Mouse (Mus musculus): ENCODE measurements around the gene Vps41. TPM values are rescaled to one million over a fixed set of nuclear protein-coding genes. Genes with fewer than 3 reads are reported as not detected.

Gene Vps41
- polyA plus RNA-seq, 1 experiment from 2014 or later = 120 TPM

- 84% methylated on average over 3 of the region's 3 CpGs for WGBS
- no peak overlapping the region for H3K4me2 ChIP-seq
- no peak overlapping the region for H3K4me3 ChIP-seq
- no peak for ATAC-seq (replicated peaks)
- H3K9ac ChIP-seq = no peak overlapping the region
- H3K4me1 ChIP-seq = no peaks in the 10 kb centered on the region
- H3K27me3 ChIP-seq (replicated peaks) = no peaks in the 10 kb centered on the region
- no peaks in the 10 kb centered on the region for H3K9me3 ChIP-seq
- no peaks in the 10 kb centered on the region for H3K36me3 ChIP-seq (replicated peaks)
- no peak overlapping the region for H3K27ac ChIP-seq
Observed at GRCm38 (mm10) chr13:18800434-18800833, 83.3 kb downstream of the Vps41 start.

- 0 out of 2 replicates have a peak, but pooled peaks cover 3% of the 10 kb centered on the region for H3K4me1 ChIP-seq
- no peaks in the 10 kb centered on the region for H3K27me3 ChIP-seq (replicated peaks)
- H3K4me3 ChIP-seq = no peak overlapping the region
- ATAC-seq (replicated peaks) = peak; percentile 64; the same call in 1 of the 2 replicates
- H3K9me3 ChIP-seq = no peaks in the 10 kb centered on the region
- no peaks in the 10 kb centered on the region; the same call in 1 of the 2 replicates for H3K36me3 ChIP-seq (replicated peaks)
- H3K27ac ChIP-seq = no peak overlapping the region
- no peak overlapping the region for H3K9ac ChIP-seq
- H3K4me2 ChIP-seq = no peak overlapping the region
- 75% methylated on average over 4 of the region's 4 CpGs for WGBS
Observed at GRCm38 (mm10) chr13:18809465-18809864, 92.4 kb downstream of the Vps41 start.

- no peaks in the 10 kb centered on the region for H3K27me3 ChIP-seq (replicated peaks)
- H3K4me3 ChIP-seq = no peak overlapping the region
- WGBS = 19% methylated on average over 11 of the region's 11 CpGs
- H3K9ac ChIP-seq = no peak overlapping the region
- H3K9me3 ChIP-seq = no peaks in the 10 kb centered on the region
- no peak overlapping the region for H3K4me2 ChIP-seq
- peak; percentile 94 for ATAC-seq (replicated peaks)
- no peaks in the 10 kb centered on the region; the same call in 1 of the 2 replicates for H3K36me3 ChIP-seq (replicated peaks)
- 0 out of 2 replicates have a peak, but pooled peaks cover 3% of the 10 kb centered on the region for H3K4me1 ChIP-seq
- H3K27ac ChIP-seq = 0 out of 2 replicates have a peak overlapping the region, but pooled peaks have one; percentile 3
Observed at GRCm38 (mm10) chr13:18809978-18810675, 93.0 kb downstream of the Vps41 start.

GRCm38 (mm10) chr13:18824420-18825123, 107.5 kb downstream of the Vps41 start:
- H3K4me1 ChIP-seq = peaks cover 14% of the 10 kb centered on the region
- peak overlapping the region; percentile 70 for H3K27ac ChIP-seq
- no peak overlapping the region for H3K4me2 ChIP-seq
- no peaks in the 10 kb centered on the region for H3K9me3 ChIP-seq
- H3K4me3 ChIP-seq = no peak overlapping the region
- ATAC-seq (replicated peaks) = peak; percentile 88
- no peaks in the 10 kb centered on the region for H3K36me3 ChIP-seq (replicated peaks)
- 54% methylated on average over 10 of the region's 10 CpGs for WGBS
- H3K9ac ChIP-seq = no peak overlapping the region
- no peaks in the 10 kb centered on the region for H3K27me3 ChIP-seq (replicated peaks)

GRCm38 (mm10) chr13:18827029-18827428, 109.9 kb downstream of the Vps41 start:
- Histone ChIP-seq H3K4me1 (peaks cover 14% of the 10 kb centered on the region), H3K4me2 (no peak overlapping the region), H3K27ac (no peak overlapping the region), H3K4me3 (no peak overlapping the region), H3K27me3 (replicated peaks) (no peaks in the 10 kb centered on the region), H3K9me3 (no peaks in the 10 kb centered on the region), H3K9ac (no peak overlapping the region), H3K36me3 (replicated peaks) (no peaks in the 10 kb centered on the region)
- WGBS = 97% methylated on average over 10 of the region's 10 CpGs
- no peak for ATAC-seq (replicated peaks)

- Histone ChIP-seq H3K9ac (no peak overlapping the region), H3K36me3 (replicated peaks) (no peaks in the 10 kb centered on the region), H3K27me3 (replicated peaks) (no peaks in the 10 kb centered on the region), H3K4me2 (no peak overlapping the region), H3K27ac (no peak overlapping the region), H3K4me3 (no peak overlapping the region), H3K9me3 (no peaks in the 10 kb centered on the region), H3K4me1 (no peaks in the 10 kb centered on the region)
- no peak for ATAC-seq (replicated peaks)
- WGBS = 78% methylated on average over 3 of the region's 3 CpGs
Observed at GRCm38 (mm10) chr13:18830486-18830885, 113.4 kb downstream of the Vps41 start.

GRCm38 (mm10) chr13:18839231-18839630, 122.1 kb downstream of the Vps41 start:
- Histone ChIP-seq H3K36me3 (replicated peaks) (0 out of 2 replicates have a peak, but pooled peaks cover 2% of the 10 kb centered on the region), H3K27ac (no peak overlapping the region), H3K4me3 (no peak overlapping the region), H3K27me3 (replicated peaks) (no peaks in the 10 kb centered on the region), H3K9me3 (no peaks in the 10 kb centered on the region), H3K4me2 (no peak overlapping the region), H3K4me1 (no peaks in the 10 kb centered on the region), H3K9ac (no peak overlapping the region)
- no peak for ATAC-seq (replicated peaks)
- 92% methylated on average over 4 of the region's 4 CpGs for WGBS

GRCm38 (mm10) chr13:18840366-18840765, 123.3 kb downstream of the Vps41 start:
- no peaks in the 10 kb centered on the region for H3K4me1 ChIP-seq
- no peaks in the 10 kb centered on the region for H3K9me3 ChIP-seq
- no peak for ATAC-seq (replicated peaks)
- no peak overlapping the region for H3K4me3 ChIP-seq
- 57% methylated on average over 4 of the region's 4 CpGs for WGBS
- H3K36me3 ChIP-seq (replicated peaks) = 0 out of 2 replicates have a peak, but pooled peaks cover 2% of the 10 kb centered on the region
- H3K4me2 ChIP-seq = no peak overlapping the region
- H3K27ac ChIP-seq = no peak overlapping the region
- H3K27me3 ChIP-seq (replicated peaks) = no peaks in the 10 kb centered on the region
- H3K9ac ChIP-seq = no peak overlapping the region

GRCm38 (mm10) chr13:18841019-18841418, 123.9 kb downstream of the Vps41 start:
- no peak overlapping the region for H3K9ac ChIP-seq
- no peaks in the 10 kb centered on the region for H3K27me3 ChIP-seq (replicated peaks)
- no peak overlapping the region for H3K4me2 ChIP-seq
- no peak overlapping the region for H3K27ac ChIP-seq
- no peaks in the 10 kb centered on the region for H3K4me1 ChIP-seq
- ATAC-seq (replicated peaks) = no peak
- no peaks in the 10 kb centered on the region for H3K9me3 ChIP-seq
- no peak overlapping the region for H3K4me3 ChIP-seq
- 56% methylated on average over 2 of the region's 2 CpGs for WGBS
- H3K36me3 ChIP-seq (replicated peaks) = 0 out of 2 replicates have a peak, but pooled peaks cover 2% of the 10 kb centered on the region

GRCm38 (mm10) chr13:18841752-18842282, 124.7 kb downstream of the Vps41 start:
- no peak for ATAC-seq (replicated peaks)
- Histone ChIP-seq H3K27ac (no peak overlapping the region), H3K9ac (no peak overlapping the region), H3K4me1 (no peaks in the 10 kb centered on the region), H3K36me3 (replicated peaks) (peaks cover 7% of the 10 kb centered on the region; the same call in 1 of the 2 replicates), H3K4me3 (no peak overlapping the region), H3K27me3 (replicated peaks) (no peaks in the 10 kb centered on the region), H3K9me3 (no peaks in the 10 kb centered on the region), H3K4me2 (no peak overlapping the region)
- 90% methylated on average over 6 of the region's 6 CpGs for WGBS

- H3K36me3 ChIP-seq (replicated peaks) = peaks cover 7% of the 10 kb centered on the region; the same call in 1 of the 2 replicates
- 87% methylated on average over 4 of the region's 4 CpGs for WGBS
- H3K4me2 ChIP-seq = no peak overlapping the region
- ATAC-seq (replicated peaks) = no peak
- no peaks in the 10 kb centered on the region for H3K9me3 ChIP-seq
- no peak overlapping the region for H3K4me3 ChIP-seq
- no peak overlapping the region for H3K27ac ChIP-seq
- no peak overlapping the region for H3K9ac ChIP-seq
- no peaks in the 10 kb centered on the region for H3K4me1 ChIP-seq
- H3K27me3 ChIP-seq (replicated peaks) = no peaks in the 10 kb centered on the region
Observed at GRCm38 (mm10) chr13:18842556-18842955, 125.5 kb downstream of the Vps41 start.

- WGBS = 93% methylated on average over 1 of the region's 1 CpGs
- no peaks in the 10 kb centered on the region for H3K4me1 ChIP-seq
- peaks cover 7% of the 10 kb centered on the region; the same call in 1 of the 2 replicates for H3K36me3 ChIP-seq (replicated peaks)
- no peaks in the 10 kb centered on the region for H3K27me3 ChIP-seq (replicated peaks)
- no peak for ATAC-seq (replicated peaks)
- H3K4me3 ChIP-seq = no peak overlapping the region
- no peaks in the 10 kb centered on the region for H3K9me3 ChIP-seq
- no peak overlapping the region for H3K9ac ChIP-seq
- H3K27ac ChIP-seq = no peak overlapping the region
- no peak overlapping the region for H3K4me2 ChIP-seq
Observed at GRCm38 (mm10) chr13:18843546-18843945, 126.5 kb downstream of the Vps41 start.
